Mouse (Mus musculus): ENCODE measurements around the gene Tph1.

Tph1 gene

DNA sequence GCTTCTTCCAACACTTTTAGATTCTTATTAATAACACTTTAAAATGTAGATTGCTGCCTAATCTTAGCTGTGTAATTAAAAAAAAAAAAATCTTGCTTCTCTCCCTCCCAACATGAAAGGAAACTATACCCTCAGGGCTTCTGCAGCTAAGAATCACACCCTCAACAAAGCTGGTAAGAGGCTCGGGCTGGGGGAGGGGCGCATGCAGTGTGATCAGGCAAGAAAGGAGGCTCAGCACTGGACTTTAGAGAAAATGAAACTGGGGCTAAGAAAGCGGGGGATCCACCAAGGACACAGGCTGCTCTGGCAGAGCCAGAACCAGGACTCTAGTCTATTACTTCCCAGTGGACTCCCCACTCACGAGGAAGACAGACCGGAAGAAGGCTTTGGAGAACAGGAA, 71.2 kb downstream of the Tph1 start:
- DNase-seq (ENCODE audit: low read depth, low spot score), result no peak

DNA sequence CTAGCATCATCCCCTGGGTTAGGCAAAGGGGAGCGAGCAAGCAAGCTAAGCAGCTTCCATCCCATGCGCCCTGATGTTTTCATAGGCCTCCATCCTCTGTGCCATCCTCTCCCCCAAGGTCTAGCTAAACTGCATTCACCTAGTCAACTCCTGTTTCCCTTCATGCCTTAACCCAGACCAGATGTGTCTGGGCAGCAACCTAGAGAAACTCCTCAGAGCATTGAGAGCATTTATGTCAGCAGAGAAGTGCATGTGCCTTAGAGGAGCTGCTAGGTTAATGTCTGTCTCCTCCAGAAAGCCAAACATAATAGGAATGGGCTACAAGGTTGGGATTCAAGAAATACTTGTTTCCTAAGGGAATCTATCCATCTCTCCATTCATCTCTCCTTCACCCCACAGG, 75.3 kb downstream of the Tph1 start:
- no peak for DNase-seq (ENCODE audit: low read depth, low spot score)
